Mouse (Mus musculus): ENCODE measurements around the gene Sgsm3. TPM values are rescaled to one million over a fixed set of nuclear protein-coding genes. Genes with fewer than 3 reads are reported as not detected.

Gene Sgsm3
- polyA plus RNA-seq, 1 experiment from 2014 or later = 22.1 TPM

GRCm38 (mm10) chr15:80938615-80939014 is 39.0 kb upstream of the Sgsm3 start:
- ATAC-seq (replicated peaks; ENCODE audit: insufficient number of reproducible peaks, low FRiP score, low TSS enrichment, low read depth) (no peak), DNase-seq (ENCODE audit: low spot score) (no peak)
- no peaks in the 10 kb centered on the region for H3K9me3 ChIP-seq (replicated peaks; ENCODE audit: control insufficient read depth, low read length)
- no peaks in the 10 kb centered on the region for H3K36me3 ChIP-seq (replicated peaks; ENCODE audit: control insufficient read depth, insufficient read depth, low read depth, low read length)
- no peaks in the 10 kb centered on the region for H3K4me1 ChIP-seq (ENCODE audit: control insufficient read depth, insufficient read depth, low read length)
- H3K9ac ChIP-seq (replicated peaks; ENCODE audit: low read length) = no peak overlapping the region
- no peak overlapping the region for H3K4me3 ChIP-seq (ENCODE audit: low read depth, low read length)
- no peaks in the 10 kb centered on the region for H3K27me3 ChIP-seq (ENCODE audit: control insufficient read depth, insufficient read depth, low read length)
- 81% methylated on average over 4 of the region's 4 CpGs for WGBS
- no peak overlapping the region for H3K4me2 ChIP-seq (ENCODE audit: low read depth, low read length)
- no peak overlapping the region for H3K27ac ChIP-seq (replicated peaks; ENCODE audit: low read depth, low read length)

- WGBS = 85% methylated on average over 5 of the region's 5 CpGs
- H3K27ac ChIP-seq (replicated peaks; ENCODE audit: low read depth, low read length) = no peak overlapping the region
Measured at GRCm38 (mm10) chr15:80939401-80939800, 38.2 kb upstream of the Sgsm3 start.

GRCm38 (mm10) chr15:80941468-80942040 is 36.0 kb upstream of the Sgsm3 start:
- no peaks in the 10 kb centered on the region for H3K4me1 ChIP-seq (ENCODE audit: control insufficient read depth, insufficient read depth, low read length)
- ATAC-seq (replicated peaks; ENCODE audit: insufficient number of reproducible peaks, low FRiP score, low TSS enrichment, low read depth) (no peak), DNase-seq (ENCODE audit: low spot score) (no peak)
- no peak overlapping the region for H3K4me3 ChIP-seq (ENCODE audit: low read depth, low read length)
- H3K27ac ChIP-seq (replicated peaks; ENCODE audit: low read depth, low read length) = no peak overlapping the region
- no peaks in the 10 kb centered on the region for H3K36me3 ChIP-seq (replicated peaks; ENCODE audit: control insufficient read depth, insufficient read depth, low read depth, low read length)
- no peak overlapping the region for H3K4me2 ChIP-seq (ENCODE audit: low read depth, low read length)
- H3K9ac ChIP-seq (replicated peaks; ENCODE audit: low read length) = no peak overlapping the region
- no peaks in the 10 kb centered on the region for H3K9me3 ChIP-seq (replicated peaks; ENCODE audit: control insufficient read depth, low read length)
- 89% methylated on average over 6 of the region's 6 CpGs for WGBS
- no peaks in the 10 kb centered on the region for H3K27me3 ChIP-seq (ENCODE audit: control insufficient read depth, insufficient read depth, low read length)

More at GRCm38 (mm10) chr15:80939401-80939800, 38.2 kb upstream of the Sgsm3 start:
- Histone ChIP-seq H3K4me2 (ENCODE audit: low read depth, low read length) (no peak overlapping the region), H3K36me3 (replicated peaks; ENCODE audit: control insufficient read depth, insufficient read depth, low read depth, low read length) (no peaks in the 10 kb centered on the region), H3K4me1 (ENCODE audit: control insufficient read depth, insufficient read depth, low read length) (no peaks in the 10 kb centered on the region), H3K9me3 (replicated peaks; ENCODE audit: control insufficient read depth, low read length) (no peaks in the 10 kb centered on the region), H3K27me3 (ENCODE audit: control insufficient read depth, insufficient read depth, low read length) (no peaks in the 10 kb centered on the region), H3K4me3 (ENCODE audit: low read depth, low read length) (no peak overlapping the region), H3K9ac (replicated peaks; ENCODE audit: low read length) (no peak overlapping the region)
- DNase-seq (ENCODE audit: low spot score) (no peak), ATAC-seq (replicated peaks; ENCODE audit: insufficient number of reproducible peaks, low FRiP score, low TSS enrichment, low read depth) (no peak)

- DNase-seq (ENCODE audit: low spot score) (no peak), ATAC-seq (replicated peaks; ENCODE audit: insufficient number of reproducible peaks, low FRiP score, low TSS enrichment, low read depth) (no peak)
- Histone ChIP-seq H3K27ac (replicated peaks; ENCODE audit: low read depth, low read length) (no peak overlapping the region), H3K4me2 (ENCODE audit: low read depth, low read length) (no peak overlapping the region), H3K9me3 (replicated peaks; ENCODE audit: control insufficient read depth, low read length) (no peaks in the 10 kb centered on the region), H3K4me3 (ENCODE audit: low read depth, low read length) (no peak overlapping the region), H3K36me3 (replicated peaks; ENCODE audit: control insufficient read depth, insufficient read depth, low read depth, low read length) (no peaks in the 10 kb centered on the region), H3K9ac (replicated peaks; ENCODE audit: low read length) (no peak overlapping the region), H3K27me3 (ENCODE audit: control insufficient read depth, insufficient read depth, low read length) (no peaks in the 10 kb centered on the region), H3K4me1 (ENCODE audit: control insufficient read depth, insufficient read depth, low read length) (peaks cover 3% of the 10 kb centered on the region; the same call in 1 of the 2 replicates)
- WGBS = 56% methylated on average over 3 of the region's 3 CpGs
Measured at GRCm38 (mm10) chr15:80945851-80946250, 31.7 kb upstream of the Sgsm3 start.

- Histone ChIP-seq H3K4me2 (ENCODE audit: low read depth, low read length) (peak within 1 kb of the TSS; percentile 72), H3K27me3 (ENCODE audit: control insufficient read depth, insufficient read depth, low read length) (no peaks in the 10 kb centered on the region), H3K4me1 (ENCODE audit: control insufficient read depth, insufficient read depth, low read length) (peaks cover 3% of the 10 kb centered on the region; the same call in 1 of the 2 replicates), H3K36me3 (replicated peaks; ENCODE audit: control insufficient read depth, insufficient read depth, low read depth, low read length) (peaks cover 3% of the 10 kb centered on the region), H3K9ac (replicated peaks; ENCODE audit: low read length) (peak within 1 kb of the TSS; percentile 79), H3K9me3 (replicated peaks; ENCODE audit: control insufficient read depth, low read length) (no peaks in the 10 kb centered on the region), H3K27ac (replicated peaks; ENCODE audit: low read depth, low read length) (peak within 1 kb of the TSS; percentile 65), H3K4me3 (ENCODE audit: low read depth, low read length) (peak within 1 kb of the TSS; percentile 89)
- ATAC-seq (replicated peaks; ENCODE audit: insufficient number of reproducible peaks, low FRiP score, low TSS enrichment, low read depth) = peak; percentile 84; the same call in 1 of the 2 replicates
- under 1% methylated on average over 63 of the region's 63 CpGs for WGBS
- peak; percentile 93 for DNase-seq (ENCODE audit: low spot score)
Measured at GRCm38 (mm10) chr15:80948145-80949135, 29.1 kb upstream of the Sgsm3 start, which contains the start of gene Adsl. Adsl (plus strand) TSS chr15:80948490.

GRCm38 (mm10) chr15:80949431-80949830 is 28.1 kb upstream of the Sgsm3 start:
- Histone ChIP-seq H3K9me3 (replicated peaks; ENCODE audit: control insufficient read depth, low read length) (no peaks in the 10 kb centered on the region), H3K4me1 (ENCODE audit: control insufficient read depth, insufficient read depth, low read length) (peaks cover 3% of the 10 kb centered on the region; the same call in 1 of the 2 replicates), H3K36me3 (replicated peaks; ENCODE audit: control insufficient read depth, insufficient read depth, low read depth, low read length) (peaks cover 7% of the 10 kb centered on the region), H3K4me3 (ENCODE audit: low read depth, low read length) (peak overlapping the region; percentile 89), H3K27ac (replicated peaks; ENCODE audit: low read depth, low read length) (no peak overlapping the region), H3K4me2 (ENCODE audit: low read depth, low read length) (peak overlapping the region; percentile 72), H3K9ac (replicated peaks; ENCODE audit: low read length) (peak overlapping the region; percentile 79), H3K27me3 (ENCODE audit: control insufficient read depth, insufficient read depth, low read length) (no peaks in the 10 kb centered on the region)
- DNase-seq (ENCODE audit: low spot score) (no peak), ATAC-seq (replicated peaks; ENCODE audit: insufficient number of reproducible peaks, low FRiP score, low TSS enrichment, low read depth) (no peak)
- 61% methylated on average over 4 of the region's 4 CpGs for WGBS

GRCm38 (mm10) chr15:80950055-80950454 is 27.5 kb upstream of the Sgsm3 start:
- 93% methylated on average over 7 of the region's 7 CpGs for WGBS
- Histone ChIP-seq H3K9me3 (replicated peaks; ENCODE audit: control insufficient read depth, low read length) (no peaks in the 10 kb centered on the region), H3K4me3 (ENCODE audit: low read depth, low read length) (no peak overlapping the region), H3K27ac (replicated peaks; ENCODE audit: low read depth, low read length) (no peak overlapping the region), H3K27me3 (ENCODE audit: control insufficient read depth, insufficient read depth, low read length) (no peaks in the 10 kb centered on the region), H3K4me1 (ENCODE audit: control insufficient read depth, insufficient read depth, low read length) (peaks cover 3% of the 10 kb centered on the region; the same call in 1 of the 2 replicates), H3K9ac (replicated peaks; ENCODE audit: low read length) (no peak overlapping the region), H3K4me2 (ENCODE audit: low read depth, low read length) (no peak overlapping the region), H3K36me3 (replicated peaks; ENCODE audit: control insufficient read depth, insufficient read depth, low read depth, low read length) (peaks cover 7% of the 10 kb centered on the region)
- ATAC-seq (replicated peaks; ENCODE audit: insufficient number of reproducible peaks, low FRiP score, low TSS enrichment, low read depth) = no peak
- DNase-seq (ENCODE audit: low spot score) = no peak

GRCm38 (mm10) chr15:80953971-80954370 is 23.6 kb upstream of the Sgsm3 start:
- ATAC-seq (replicated peaks; ENCODE audit: insufficient number of reproducible peaks, low FRiP score, low TSS enrichment, low read depth) (no peak), DNase-seq (ENCODE audit: low spot score) (no peak)
- no peak overlapping the region for H3K4me3 ChIP-seq (ENCODE audit: low read depth, low read length)
- peaks cover 3% of the 10 kb centered on the region; the same call in 1 of the 2 replicates for H3K4me1 ChIP-seq (ENCODE audit: control insufficient read depth, insufficient read depth, low read length)
- no peak overlapping the region for H3K27ac ChIP-seq (replicated peaks; ENCODE audit: low read depth, low read length)
- H3K9me3 ChIP-seq (replicated peaks; ENCODE audit: control insufficient read depth, low read length) = no peaks in the 10 kb centered on the region
- H3K4me2 ChIP-seq (ENCODE audit: low read depth, low read length) = no peak overlapping the region
- 94% methylated on average over 9 of the region's 9 CpGs for WGBS
- no peak overlapping the region for H3K9ac ChIP-seq (replicated peaks; ENCODE audit: low read length)
- no peaks in the 10 kb centered on the region for H3K27me3 ChIP-seq (ENCODE audit: control insufficient read depth, insufficient read depth, low read length)
- H3K36me3 ChIP-seq (replicated peaks; ENCODE audit: control insufficient read depth, insufficient read depth, low read depth, low read length) = peaks cover 7% of the 10 kb centered on the region

Data from embryonic facial prominence, embryonic 11.5 days (tissue).